Mouse (Mus musculus) liver, embryonic 13.5 days (tissue): Measurements from ENCODE around the gene Gna11. TPM values are rescaled to one million over a fixed set of nuclear protein-coding genes. Genes with fewer than 3 reads are reported as not detected.

Source experiments
- ATAC-seq: fragments of 200-750 bp; cut with Nextera tagmentation; 2 replicates; pipeline ENCODE4 v1.8.0; 2017; ENCODE audit warnings: low read depth, mild to moderate bottlenecking, moderate number of reproducible peaks, moderate library complexity
- DNase-seq: peaks from one replicate; pipeline ENCODE4 v3.0.0; 2022
- H3K27ac ChIP-seq: fragments of 300-500 bp; sonication (generic); 2 replicates; pipeline ENCODE4 v1.5.1; 2015; ENCODE audit warnings: moderate library complexity, mild to moderate bottlenecking, inconsistent platforms
- H3K27me3 ChIP-seq: fragments of 300-500 bp; sonication (generic); 2 replicates; pipeline ENCODE4 v1.6.1; 2015; ENCODE audit warnings: mild to moderate bottlenecking, inconsistent platforms
- H3K36me3 ChIP-seq: fragments of 300-500 bp; sonication (generic); 2 replicates; pipeline ENCODE4 v1.6.1; 2015; ENCODE audit warnings: mild to moderate bottlenecking, inconsistent platforms
- H3K4me1 ChIP-seq: fragments of 300-500 bp; sonication (generic); replicated peaks from 2 replicates; pipeline ENCODE4 v1.6.1; 2015; ENCODE audit warnings: inconsistent platforms
- H3K4me2 ChIP-seq: fragments of 300-500 bp; sonication (generic); 2 replicates; pipeline ENCODE4 v1.6.1; 2015; ENCODE audit warnings: inconsistent platforms, mild to moderate bottlenecking, moderate library complexity
- H3K4me3 ChIP-seq: fragments of 300-500 bp; sonication (generic); replicated peaks from 2 replicates; pipeline ENCODE4 v1.5.1; 2015; ENCODE audit warnings: mild to moderate bottlenecking, inconsistent platforms
- H3K9ac ChIP-seq: fragments of 300-500 bp; sonication (generic); 2 replicates; pipeline ENCODE4 v1.6.1; 2015; ENCODE audit warnings: mild to moderate bottlenecking, inconsistent platforms
- H3K9me3 ChIP-seq: fragments of 300-500 bp; sonication (generic); replicated peaks from 2 replicates; pipeline ENCODE4 v1.6.1; 2016; ENCODE audit warnings: inconsistent platforms
- WGBS: fragments of 180-500 bp; shearing (Covaris S2); methylation state at CpG from one replicate; pipeline ENCODE4 v1.1.7; 2015; ENCODE audit not compliant: insufficient replicate concordance; 5-methylcytosine and 5-hydroxymethylcytosine counted together
- polyA plus RNA-seq: library from polyadenylated mRNA; unstranded; fragments of >200 nt; fragmentation: Nextera tagmentation; extraction: Ambion mirVana; gene quantifications from 2 replicates; pipeline ENCODE4 v1.2.1, GENCODE M21; 2015

Gene Gna11
- polyA plus RNA-seq, 1 experiment from 2014 or later, result 20.0 TPM

DNA sequence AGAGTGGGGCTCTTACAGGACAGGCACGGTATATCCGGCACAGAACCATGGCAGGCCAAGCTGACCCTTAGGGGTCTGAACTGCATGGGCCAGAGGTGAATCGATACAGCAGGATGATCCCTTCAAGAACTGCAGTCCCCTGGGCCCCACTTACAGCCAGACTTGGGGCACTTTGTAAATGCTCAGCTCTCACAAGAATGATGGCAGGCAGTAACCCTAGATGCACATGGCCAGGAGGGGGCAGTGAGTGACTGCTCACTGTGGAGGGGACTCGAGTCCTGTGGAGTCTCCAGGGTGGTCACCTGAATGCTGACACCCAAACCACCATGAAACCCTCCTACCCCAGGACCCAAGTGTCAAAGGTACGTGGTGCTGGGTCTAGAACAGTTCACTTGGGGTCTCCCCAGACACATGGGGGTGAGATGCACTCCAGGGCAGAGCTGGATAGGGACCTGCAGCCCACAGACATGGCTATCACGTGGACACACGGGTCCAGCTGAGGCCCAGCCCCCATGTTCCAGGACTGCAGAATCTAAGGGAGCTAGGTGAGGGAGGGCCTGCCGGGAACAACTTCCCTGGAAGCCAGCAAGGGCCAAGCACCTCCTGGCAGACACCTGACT is 51.3 kb downstream of the Gna11 start:
- Histone ChIP-seq H3K4me2 (peak overlapping the region; percentile 98; the same call in 1 of the 2 replicates), H3K9me3 (no peaks in the 10 kb centered on the region), H3K9ac (peak overlapping the region; percentile 93; the same call in 1 of the 2 replicates), H3K4me3 (peak overlapping the region; percentile 88), H3K27me3 (no peaks in the 10 kb centered on the region), H3K4me1 (peaks cover 45% of the 10 kb centered on the region), H3K36me3 (peaks cover 55% of the 10 kb centered on the region), H3K27ac (peak overlapping the region; percentile 74; the same call in 1 of the 2 replicates)
- ATAC-seq, result no peak
- DNase-seq, result no peak
- 80% methylated on average over 8 of the region's 8 CpGs for WGBS

DNA sequence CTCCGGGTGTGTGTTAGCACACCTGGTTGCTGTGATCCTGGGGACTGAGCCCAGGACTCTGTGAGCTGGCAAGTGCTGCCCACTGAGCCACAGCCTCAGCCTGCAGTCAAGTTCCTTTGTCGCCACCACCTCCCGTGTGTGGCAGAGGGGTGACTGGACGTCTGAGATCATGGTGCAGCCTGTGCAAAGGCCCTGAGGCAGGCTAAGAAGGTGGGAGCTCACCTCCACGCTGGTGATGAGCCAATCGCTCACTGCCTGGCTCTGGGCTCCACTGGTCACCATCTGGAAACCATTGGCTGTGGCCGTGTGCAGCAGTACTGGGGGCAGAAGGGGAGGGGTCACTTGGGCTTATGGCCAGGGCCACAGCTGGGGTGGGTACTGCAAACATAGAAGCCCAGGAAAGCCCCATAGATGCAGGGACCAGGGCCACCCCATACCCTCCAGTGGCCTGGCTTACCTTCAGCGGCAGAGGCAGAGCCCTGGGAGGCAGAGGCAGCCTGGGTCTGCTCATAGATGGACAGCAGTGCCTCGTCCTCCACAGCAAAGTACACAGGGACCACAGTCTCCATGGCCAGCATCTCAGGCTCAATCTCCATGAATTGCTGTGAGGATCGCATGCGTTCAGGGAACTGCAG is 52.3 kb downstream of the Gna11 start:
- Histone ChIP-seq H3K9ac (no peak overlapping the region), H3K4me1 (peaks cover 35% of the 10 kb centered on the region), H3K4me3 (no peak overlapping the region), H3K27me3 (no peaks in the 10 kb centered on the region), H3K27ac (no peak overlapping the region), H3K36me3 (peaks cover 65% of the 10 kb centered on the region), H3K4me2 (no peak overlapping the region), H3K9me3 (no peaks in the 10 kb centered on the region)
- WGBS, result 81% methylated on average over 11 of the region's 11 CpGs
- no peak for DNase-seq
- no peak for ATAC-seq

DNA sequence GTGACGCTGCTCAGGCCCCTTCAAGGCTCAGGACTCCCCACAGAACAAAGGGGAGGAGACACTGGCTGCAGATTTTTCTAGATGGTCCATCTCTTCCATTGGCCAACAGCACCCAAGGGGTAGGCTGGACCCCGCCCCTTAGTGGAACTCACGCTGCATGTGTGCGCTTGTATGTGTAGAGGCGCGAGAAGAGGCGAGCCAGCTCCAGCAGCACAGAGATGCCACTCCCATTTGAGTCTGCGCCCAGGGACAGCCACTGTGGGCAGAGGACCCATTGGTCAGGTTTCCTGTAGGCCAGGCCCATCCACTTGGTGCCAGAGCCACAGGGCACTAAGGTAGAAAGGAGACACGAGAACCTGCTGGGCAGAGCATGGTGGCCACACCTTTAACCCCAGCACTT is 54.0 kb downstream of the Gna11 start:
- Histone ChIP-seq H3K4me3 (no peak overlapping the region), H3K36me3 (peaks cover 82% of the 10 kb centered on the region), H3K9ac (no peak overlapping the region), H3K27me3 (no peaks in the 10 kb centered on the region), H3K4me1 (peaks cover 25% of the 10 kb centered on the region), H3K4me2 (no peak overlapping the region), H3K27ac (no peak overlapping the region), H3K9me3 (no peaks in the 10 kb centered on the region)
- DNase-seq (no peak), ATAC-seq (no peak)
- WGBS, result 86% methylated on average over 9 of the region's 9 CpGs

DNA sequence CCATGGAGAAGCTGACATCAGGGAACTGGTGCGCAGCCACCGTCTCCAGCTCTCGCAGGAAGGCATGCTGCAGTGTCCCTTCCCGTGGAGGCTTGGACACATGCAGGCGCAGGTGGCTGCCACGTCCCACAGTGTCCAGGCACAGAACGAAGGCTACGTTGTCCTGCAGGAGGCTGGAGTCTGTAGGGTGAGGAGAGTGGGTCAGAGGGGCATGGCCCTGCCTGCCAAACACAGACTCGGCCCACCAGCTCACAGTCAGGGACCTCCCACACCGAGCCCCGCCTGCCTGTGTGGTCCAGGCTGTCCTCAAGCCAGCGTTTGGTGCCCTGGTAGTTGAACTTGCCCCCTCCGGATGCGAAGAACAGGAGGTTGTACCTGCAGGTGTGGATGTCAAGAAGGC is 55.0 kb downstream of the Gna11 start:
- ATAC-seq (no peak), DNase-seq (no peak)
- no peak overlapping the region for H3K27ac ChIP-seq
- no peak overlapping the region for H3K9ac ChIP-seq
- H3K4me2 ChIP-seq, result no peak overlapping the region
- no peak overlapping the region for H3K4me3 ChIP-seq
- H3K36me3 ChIP-seq, result peaks cover 83% of the 10 kb centered on the region
- no peaks in the 10 kb centered on the region for H3K9me3 ChIP-seq
- no peaks in the 10 kb centered on the region for H3K27me3 ChIP-seq
- H3K4me1 ChIP-seq, result peaks cover 17% of the 10 kb centered on the region
- WGBS, result 81% methylated on average over 14 of the region's 14 CpGs

DNA sequence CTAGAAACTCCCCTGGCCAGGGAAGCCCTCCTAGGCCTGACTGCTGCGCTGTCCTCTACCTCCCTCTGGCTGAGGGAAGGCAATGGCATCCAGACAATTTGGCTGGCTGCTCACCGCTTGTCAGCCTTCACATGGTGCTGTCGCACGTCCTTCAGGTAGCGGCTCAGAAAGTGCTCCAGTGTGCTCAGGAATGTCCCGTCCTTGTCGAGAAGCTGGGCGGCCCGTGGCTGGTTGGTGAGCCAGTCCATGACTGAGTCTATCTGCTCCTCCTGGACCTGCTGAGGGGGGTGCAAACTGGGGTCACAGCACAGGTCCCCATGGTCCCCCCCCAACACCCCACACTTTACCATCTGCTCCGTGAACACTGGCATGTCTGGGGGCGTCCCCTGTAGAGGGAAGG is 56.9 kb downstream of the Gna11 start:
- H3K4me3 ChIP-seq, result no peak overlapping the region
- H3K9me3 ChIP-seq, result no peaks in the 10 kb centered on the region
- ATAC-seq (no peak), DNase-seq (no peak)
- no peaks in the 10 kb centered on the region for H3K27me3 ChIP-seq
- WGBS, result 84% methylated on average over 11 of the region's 11 CpGs
- no peak overlapping the region for H3K9ac ChIP-seq
- H3K4me2 ChIP-seq, result no peak overlapping the region
- H3K4me1 ChIP-seq, result no peaks in the 10 kb centered on the region
- H3K27ac ChIP-seq, result no peak overlapping the region
- peaks cover 71% of the 10 kb centered on the region for H3K36me3 ChIP-seq

DNA sequence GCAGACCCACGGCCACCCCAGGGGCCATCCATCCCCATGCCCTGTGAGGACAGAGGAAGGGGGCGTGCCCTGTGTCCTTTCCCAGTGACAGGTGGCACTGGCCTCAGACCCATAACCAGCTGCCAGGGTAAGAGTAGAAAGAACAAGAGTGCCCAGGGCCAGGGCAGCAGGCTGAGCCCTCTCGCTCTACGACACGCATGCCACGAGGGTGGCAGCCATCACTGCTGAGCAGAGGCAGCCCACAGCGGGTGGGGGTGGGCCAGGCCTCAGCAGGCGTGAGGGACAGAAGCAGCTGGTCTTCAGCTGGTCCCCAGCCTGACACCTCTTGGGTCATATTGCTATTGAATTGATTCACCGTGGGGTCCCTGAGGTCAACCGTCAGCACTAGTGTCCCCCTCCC is 58.5 kb downstream of the Gna11 start:
- Histone ChIP-seq H3K36me3 (peaks cover 55% of the 10 kb centered on the region), H3K27ac (no peak overlapping the region)
- 80% methylated on average over 10 of the region's 10 CpGs for WGBS

DNA sequence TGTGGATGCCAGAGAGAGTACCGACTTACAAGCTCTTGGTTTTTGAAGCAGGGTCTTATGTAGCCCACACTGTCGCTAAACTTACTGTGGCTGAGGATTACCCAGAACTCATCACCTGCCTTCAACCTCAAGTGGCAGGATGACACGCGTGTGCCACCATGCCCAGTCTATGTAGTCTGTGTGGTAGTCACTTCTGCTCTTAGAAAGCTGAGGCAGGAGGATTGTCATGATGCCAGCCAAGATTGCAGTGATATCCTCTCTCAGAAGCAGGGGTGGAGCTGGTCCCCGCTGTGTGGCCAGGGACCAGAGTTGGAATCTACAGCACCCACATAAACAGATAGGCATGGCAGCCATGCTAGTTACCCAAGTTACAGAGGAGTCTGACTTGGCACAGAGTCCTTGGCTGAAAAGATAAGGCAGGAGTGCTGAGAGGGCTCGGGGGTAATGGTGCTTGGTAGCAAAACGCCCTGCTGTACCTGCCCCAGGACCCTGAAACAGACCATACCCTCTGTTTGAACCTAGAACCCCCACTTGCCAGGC is 59.4 kb downstream of the Gna11 start:
- peaks cover 45% of the 10 kb centered on the region for H3K36me3 ChIP-seq
- no peak overlapping the region for H3K4me3 ChIP-seq
- 51% methylated on average over 7 of the region's 7 CpGs for WGBS
- peaks cover 24% of the 10 kb centered on the region for H3K27me3 ChIP-seq
- H3K9me3 ChIP-seq, result no peaks in the 10 kb centered on the region
- H3K27ac ChIP-seq, result no peak overlapping the region
- ATAC-seq (no peak; the same call in 1 of the 2 replicates), DNase-seq (no peak)
- H3K4me1 ChIP-seq, result peaks cover 10% of the 10 kb centered on the region
- no peak overlapping the region for H3K9ac ChIP-seq
- H3K4me2 ChIP-seq, result no peak overlapping the region

More for the DNA sequence above, 58.5 kb downstream of the Gna11 start:
- Histone ChIP-seq H3K4me1 (peaks cover 10% of the 10 kb centered on the region), H3K9me3 (no peaks in the 10 kb centered on the region), H3K4me3 (no peak overlapping the region), H3K9ac (no peak overlapping the region), H3K27me3 (peaks cover 14% of the 10 kb centered on the region), H3K4me2 (no peak overlapping the region)
- ATAC-seq (no peak), DNase-seq (no peak)

DNA sequence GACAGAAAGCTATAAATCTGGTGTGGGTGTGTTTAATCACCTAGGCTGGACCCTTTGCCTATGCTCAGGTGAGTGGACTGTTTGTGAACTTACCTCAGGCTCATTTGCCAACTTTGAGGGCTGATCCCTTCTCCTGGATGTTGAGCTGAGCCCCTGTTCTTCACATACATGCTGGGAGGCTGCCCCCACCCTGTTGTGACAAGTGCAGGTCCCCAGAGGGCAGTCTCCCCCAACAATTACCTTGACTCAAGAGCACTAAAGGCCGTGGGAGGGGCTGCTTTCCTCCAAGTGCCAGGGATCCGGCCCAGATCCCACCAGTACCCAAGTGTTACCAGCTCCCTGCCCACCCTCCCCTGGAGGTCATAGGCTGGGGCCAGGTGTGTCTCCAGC is 59.9 kb downstream of the Gna11 start:
- Histone ChIP-seq H3K36me3 (peaks cover 40% of the 10 kb centered on the region), H3K27ac (no peak overlapping the region), H3K4me1 (peaks cover 10% of the 10 kb centered on the region), H3K27me3 (peaks cover 29% of the 10 kb centered on the region), H3K9ac (no peak overlapping the region), H3K4me2 (no peak overlapping the region), H3K4me3 (no peak overlapping the region), H3K9me3 (no peaks in the 10 kb centered on the region)
- DNase-seq, result no peak
- ATAC-seq, result no peak
- 14% methylated on average over 2 of the region's 2 CpGs for WGBS

DNA sequence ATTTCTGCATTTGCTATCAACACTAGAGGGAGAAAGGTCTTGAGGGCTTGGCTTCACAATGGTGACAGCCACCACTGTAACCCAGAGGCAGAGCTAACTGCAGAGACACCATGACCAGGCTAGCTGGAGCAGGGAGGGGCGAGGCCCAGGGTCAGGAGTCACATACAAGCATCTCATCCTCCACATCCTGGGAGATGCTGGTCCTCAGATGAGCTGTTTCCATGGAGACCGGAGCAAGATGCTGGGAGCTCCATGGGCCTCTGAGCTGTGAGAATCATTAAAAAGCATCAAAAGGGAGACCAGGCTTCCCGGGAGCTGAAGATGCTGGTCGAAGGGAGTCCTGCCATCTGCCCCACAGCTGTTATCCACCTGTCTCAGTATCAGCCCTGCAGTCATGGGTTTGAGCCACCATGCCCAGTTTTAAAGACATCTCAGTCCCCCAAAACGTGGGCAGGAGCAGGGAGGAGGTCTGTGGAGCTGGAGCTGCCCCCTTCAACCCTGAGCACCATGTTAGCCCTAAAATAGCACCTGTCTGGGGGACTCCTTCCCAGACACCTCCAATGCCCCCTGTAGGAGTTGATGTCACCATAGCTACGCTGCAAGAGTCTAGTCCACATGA is 60.4 kb downstream of the Gna11 start:
- Histone ChIP-seq H3K9me3 (no peaks in the 10 kb centered on the region), H3K4me1 (peaks cover 10% of the 10 kb centered on the region), H3K4me3 (no peak overlapping the region), H3K4me2 (no peak overlapping the region), H3K9ac (no peak overlapping the region), H3K27ac (no peak overlapping the region), H3K36me3 (peaks cover 35% of the 10 kb centered on the region), H3K27me3 (peaks cover 32% of the 10 kb centered on the region)
- WGBS, result 67% methylated on average over 6 of the region's 6 CpGs
- ATAC-seq, result no peak
- DNase-seq, result no peak

DNA sequence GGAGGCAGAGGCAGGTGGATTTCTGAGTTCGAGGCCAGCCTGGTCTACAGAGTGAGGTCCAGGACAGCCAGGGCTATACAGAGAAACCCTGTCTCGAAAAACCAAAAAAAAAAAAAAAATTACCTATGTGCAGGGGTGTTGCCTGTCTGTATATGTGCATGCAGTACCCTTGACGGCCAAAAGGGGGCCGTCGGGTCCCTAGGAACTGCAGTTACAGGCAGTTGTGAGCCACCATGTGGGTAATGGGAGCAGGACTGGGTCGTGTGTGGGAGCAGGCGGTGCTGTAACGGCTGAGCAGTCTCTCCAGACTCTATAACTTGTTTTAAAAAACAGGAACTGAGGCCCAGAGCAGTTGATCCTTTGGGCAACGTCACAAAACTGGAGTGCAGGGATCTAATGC is 61.0 kb downstream of the Gna11 start:
- 12% methylated on average over 9 of the region's 9 CpGs for WGBS
- Histone ChIP-seq H3K27ac (no peak overlapping the region), H3K9ac (no peak overlapping the region), H3K27me3 (peaks cover 35% of the 10 kb centered on the region), H3K4me2 (no peak overlapping the region), H3K4me3 (no peak overlapping the region), H3K4me1 (peaks cover 10% of the 10 kb centered on the region), H3K36me3 (peaks cover 30% of the 10 kb centered on the region), H3K9me3 (no peaks in the 10 kb centered on the region)
- no peak for DNase-seq
- ATAC-seq, result no peak

DNA sequence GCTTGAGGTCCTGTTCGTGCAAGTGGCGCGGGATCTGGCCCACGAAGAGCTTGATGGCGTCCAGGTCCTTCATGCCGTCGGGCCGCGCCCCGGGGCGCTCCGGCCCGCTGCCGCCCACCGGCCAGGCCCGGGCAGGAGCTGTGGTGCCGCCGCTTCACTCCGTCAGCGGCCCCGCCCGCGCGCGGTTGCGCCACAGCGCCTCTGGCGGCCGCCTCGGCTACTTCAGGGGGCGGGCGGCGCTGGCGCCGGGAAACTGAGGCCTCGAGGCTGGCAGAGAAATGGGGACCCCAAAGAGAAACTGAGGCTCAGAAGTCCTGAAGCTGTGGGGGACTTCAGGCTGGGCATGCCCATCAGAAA is 62.5 kb downstream of the Gna11 start, which contains the start of gene Celf5:
Celf5 (minus strand) TSS at position 177 of the 357 bp plus-strand sequence.
- Histone ChIP-seq H3K9me3 (no peaks in the 10 kb centered on the region), H3K27me3 (peaks cover 50% of the 10 kb centered on the region), H3K36me3 (peaks cover 15% of the 10 kb centered on the region), H3K9ac (peak within 1 kb of the TSS; percentile 41; the same call in 1 of the 2 replicates), H3K4me1 (peaks cover 13% of the 10 kb centered on the region), H3K4me3 (peak within 1 kb of the TSS; percentile 44), H3K27ac (no peak within 1 kb of the TSS), H3K4me2 (peak within 1 kb of the TSS; percentile 70)
- ATAC-seq, result peak; percentile 37
- no peak for DNase-seq
- under 1% methylated on average over 36 of the region's 36 CpGs for WGBS
